Mouse (Mus musculus) retina, adult 2 months (tissue): ENCODE measurements around the gene Auts2.
A peak's percentile ranks its signal among the peaks of the same experiment; 100 is the strongest.

Experiments
- DNase-seq: peaks from one replicate; pipeline ENCODE4 v3.0.0-alpha.2; 2012; ENCODE audit warnings: low read depth, low spot score

The Auts2 gene

DNA sequence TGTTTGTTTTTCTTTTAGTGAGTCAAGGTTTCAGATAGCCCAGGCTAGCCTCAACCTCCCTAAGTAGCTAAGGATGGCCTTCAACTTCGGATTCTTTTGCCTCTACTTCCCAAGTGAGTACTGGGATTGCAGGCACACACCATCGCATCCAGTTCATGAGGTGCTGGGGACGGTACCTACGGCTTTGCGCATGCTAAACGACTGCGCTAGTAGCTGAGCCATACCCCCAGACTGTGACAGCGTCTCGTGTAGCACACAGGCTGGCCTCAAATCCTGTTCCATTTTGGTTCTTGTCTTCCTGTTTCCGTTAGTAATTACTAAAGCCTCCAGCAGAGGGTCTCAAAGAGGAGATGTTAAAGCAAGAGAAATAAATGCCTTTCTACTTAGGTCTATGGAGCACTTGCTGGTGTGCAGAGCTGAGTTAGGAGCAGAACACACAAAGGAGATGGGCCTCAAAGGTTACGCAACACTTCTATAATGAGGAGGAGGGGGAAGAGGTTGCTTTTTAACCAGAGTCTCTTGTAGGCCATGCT, 967.3 kb downstream of the Auts2 start:
- no peak for DNase-seq

DNA sequence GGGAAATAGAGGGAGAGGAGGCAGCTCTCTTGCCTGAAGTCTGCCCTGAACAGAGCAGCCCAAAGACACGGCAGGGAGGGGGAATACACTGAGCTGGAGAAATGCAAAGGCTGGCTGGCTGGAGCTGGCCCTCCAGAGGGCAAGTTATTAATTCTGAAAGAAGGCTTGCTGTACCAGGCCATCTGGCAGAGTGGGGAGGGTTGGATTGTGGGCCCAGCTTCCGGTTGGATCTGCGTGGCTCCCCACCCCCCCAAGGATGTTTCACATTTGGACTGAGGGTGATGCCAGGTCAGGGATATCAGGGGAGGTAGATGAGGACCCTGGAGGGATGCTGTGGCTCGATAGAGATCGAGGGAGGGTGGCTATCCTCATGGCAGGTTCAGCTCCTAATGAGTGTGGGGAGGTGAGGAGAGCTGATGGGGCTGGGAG, 968.0 kb downstream of the Auts2 start:
- no peak for DNase-seq

DNA sequence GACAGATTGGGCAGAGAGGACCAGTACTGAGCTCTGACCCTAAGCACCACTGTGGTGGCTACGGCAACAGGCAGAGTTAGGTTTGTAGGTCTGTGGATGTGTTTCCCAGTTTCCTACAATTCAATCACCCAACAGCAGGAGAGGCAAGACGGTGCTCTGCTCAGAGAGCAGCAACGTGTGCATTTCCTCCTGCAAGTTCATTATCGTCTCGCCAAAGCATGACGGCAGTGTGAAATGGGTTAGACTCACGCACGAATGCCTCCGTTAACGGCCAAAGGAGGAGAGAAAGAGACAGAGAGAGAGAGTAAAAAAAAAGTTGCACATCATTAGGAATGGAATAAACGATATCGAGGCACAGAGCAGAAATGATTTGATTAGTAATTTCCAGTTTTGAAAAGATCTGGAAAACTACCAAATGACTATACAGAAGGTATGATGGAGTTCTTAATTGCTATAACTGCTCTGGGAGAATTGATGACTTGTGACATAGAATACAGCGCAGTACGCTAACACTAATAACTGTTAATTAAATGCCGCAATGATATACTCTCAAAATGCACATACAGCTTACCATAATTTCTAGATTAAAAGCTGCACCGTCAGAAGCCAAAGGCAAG, 968.6 kb downstream of the Auts2 start:
- no peak for DNase-seq

DNA sequence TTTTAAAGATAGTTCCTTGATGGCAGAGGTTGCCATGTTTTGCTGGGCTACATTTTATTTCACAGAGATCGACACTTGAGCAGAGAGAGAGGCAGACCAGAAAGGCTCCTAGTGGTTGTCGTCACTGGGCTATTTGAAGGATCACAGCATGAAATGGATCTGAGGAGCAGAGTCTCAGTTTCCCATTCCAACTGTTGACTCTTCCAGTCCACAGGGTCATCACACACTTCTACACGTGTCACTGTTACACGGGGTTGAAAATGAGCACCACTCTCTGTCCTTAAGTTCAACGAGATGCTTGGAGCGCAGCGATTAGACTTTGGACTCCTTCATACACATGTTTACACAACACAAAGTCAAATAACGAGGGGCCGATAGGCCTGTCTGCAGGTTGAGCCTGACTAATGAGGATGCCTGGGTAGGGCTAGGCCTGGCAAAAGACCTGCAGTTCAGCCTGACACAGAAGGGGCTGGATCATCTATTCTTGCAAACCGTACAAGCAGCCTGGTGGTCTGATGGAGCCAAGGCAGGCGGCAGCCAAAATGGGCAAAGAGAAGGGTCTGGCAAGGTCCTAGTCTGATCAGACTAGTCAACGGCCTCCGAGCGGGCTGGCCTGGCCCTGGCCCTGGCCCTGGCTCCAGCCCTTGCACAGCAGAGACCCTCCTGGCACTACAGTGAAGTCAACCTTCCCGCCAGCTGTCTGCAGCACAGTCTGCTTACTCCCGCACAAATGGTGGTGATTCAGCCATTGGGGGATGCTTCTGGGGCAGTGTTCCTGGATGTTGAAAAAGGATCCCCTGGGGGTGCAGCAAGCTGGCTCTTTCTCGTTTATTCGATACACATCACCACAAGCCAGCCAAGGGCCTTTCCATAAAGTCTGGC, 969.6 kb downstream of the Auts2 start:
- DNase-seq: no peak

DNA sequence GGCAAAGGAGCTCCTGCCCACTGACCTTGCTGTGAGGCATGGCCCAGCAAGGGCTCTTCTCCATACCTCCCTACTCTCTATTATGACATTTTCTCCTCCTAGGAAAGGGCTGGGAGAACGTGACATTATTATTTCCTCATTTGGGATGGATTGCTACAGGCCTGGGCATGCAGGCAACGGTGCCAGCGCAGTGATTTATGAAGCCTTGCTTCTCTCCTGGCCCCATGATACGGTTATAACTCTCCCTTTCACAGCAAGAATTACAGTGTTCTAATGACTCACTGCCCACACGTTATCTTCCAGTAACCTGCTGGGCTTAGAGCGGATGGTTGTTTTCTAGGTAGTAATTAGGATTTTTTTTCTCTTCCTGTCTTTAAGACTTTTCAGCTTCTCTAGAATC, 977.1 kb downstream of the Auts2 start:
- DNase-seq: no peak

DNA sequence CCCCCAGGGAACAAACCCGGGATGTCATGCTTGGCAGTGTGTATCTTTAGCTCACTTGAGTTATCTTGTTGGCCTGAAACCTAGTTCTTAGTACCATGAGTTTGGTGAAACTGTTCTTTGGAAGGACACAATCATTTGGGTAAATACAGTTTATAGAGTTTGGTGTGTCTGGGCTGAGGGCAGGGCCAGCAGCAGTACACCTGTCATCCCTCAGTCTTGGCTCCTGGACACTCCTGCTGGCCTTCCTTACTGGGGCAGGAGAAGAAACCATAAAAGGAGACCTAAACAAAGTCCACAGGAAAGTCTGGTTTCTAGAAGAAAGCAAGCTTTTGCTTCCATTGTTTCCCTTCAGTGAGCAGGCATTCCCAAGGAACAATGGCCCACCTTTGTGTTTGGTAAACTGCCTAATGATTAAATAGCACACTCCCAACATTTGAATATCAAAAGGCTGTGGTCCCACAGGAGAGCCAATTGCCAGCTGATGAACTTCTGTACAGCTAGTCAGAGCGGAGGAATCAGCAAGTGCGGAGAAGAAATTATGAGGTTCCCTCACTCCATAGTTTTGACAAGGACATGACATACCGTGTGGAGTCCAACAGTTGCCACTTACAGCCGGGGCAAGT, 979.4 kb downstream of the Auts2 start:
- DNase-seq: no peak

DNA sequence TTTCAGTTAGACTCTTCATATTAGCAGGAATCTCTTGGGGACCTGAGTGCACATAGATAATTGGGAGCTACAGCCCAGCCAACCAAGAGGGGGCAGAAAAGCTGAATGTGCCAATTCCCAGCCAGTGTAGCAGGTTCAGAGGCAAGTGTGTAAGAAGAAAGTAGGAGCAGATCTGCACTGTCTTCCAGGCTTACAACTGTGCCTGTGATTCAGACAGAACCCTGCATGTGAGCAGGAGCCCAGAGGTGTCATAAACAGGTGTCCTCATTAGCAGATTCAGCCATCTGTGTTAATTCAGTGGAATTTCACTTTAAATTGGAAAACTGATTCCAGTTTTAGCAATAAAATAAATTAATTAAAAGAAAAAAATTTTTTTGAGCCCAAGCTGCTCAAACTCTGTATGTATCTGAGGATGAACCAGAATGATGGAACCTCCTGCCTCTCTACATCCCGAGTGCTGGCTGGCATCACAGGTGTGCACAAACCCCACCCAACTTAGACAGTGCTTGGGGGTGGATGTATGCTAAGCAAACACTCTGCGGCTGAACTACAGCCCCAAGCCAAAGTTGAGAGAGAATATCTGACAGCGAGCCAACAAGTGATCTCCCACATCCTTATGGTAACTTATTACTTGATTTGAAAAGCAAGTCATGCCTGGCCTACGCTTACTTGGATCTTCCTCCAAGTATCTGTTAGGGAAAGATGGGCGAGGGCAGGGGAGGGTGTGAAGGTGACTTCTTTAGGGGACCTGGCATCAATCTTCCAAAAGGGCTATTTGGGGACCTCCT, 982.2 kb downstream of the Auts2 start:
- no peak for DNase-seq

DNA sequence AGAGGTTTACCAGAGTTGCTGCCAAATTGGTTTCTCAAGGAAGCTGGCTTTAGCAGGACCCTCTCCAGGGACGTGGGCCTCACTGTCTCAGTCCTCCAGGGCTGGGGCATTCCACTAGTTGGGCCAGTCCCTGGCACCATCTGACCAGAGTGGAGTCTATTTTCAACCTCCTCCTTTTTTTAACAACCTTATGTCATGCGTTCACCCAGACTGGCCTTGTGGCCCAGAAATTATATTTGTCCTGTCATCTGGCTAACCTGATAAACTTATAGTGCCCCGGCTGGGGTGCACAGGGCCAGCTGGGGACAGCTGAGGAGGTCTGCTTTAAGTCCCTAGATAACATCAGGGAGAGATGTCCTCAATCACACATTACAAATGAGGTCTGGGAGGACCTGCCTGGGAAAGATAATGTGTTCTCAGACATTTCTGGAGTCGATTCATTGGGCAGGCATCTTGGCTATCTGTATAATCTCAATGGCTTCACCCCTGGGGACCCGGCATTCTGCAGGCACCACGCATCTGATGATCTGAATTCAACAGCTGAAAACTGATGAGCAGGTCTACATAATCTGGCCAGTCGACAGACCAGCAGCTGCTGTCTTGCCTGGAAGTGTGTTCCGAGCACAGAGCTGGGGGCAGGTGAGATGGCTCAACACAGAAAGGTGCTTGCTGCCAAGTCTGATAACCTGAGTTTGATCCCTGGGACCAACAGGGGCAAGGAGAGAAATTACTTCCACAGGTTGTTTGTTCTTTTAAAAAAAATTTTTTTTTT, 984.6 kb downstream of the Auts2 start:
- DNase-seq: no peak

DNA sequence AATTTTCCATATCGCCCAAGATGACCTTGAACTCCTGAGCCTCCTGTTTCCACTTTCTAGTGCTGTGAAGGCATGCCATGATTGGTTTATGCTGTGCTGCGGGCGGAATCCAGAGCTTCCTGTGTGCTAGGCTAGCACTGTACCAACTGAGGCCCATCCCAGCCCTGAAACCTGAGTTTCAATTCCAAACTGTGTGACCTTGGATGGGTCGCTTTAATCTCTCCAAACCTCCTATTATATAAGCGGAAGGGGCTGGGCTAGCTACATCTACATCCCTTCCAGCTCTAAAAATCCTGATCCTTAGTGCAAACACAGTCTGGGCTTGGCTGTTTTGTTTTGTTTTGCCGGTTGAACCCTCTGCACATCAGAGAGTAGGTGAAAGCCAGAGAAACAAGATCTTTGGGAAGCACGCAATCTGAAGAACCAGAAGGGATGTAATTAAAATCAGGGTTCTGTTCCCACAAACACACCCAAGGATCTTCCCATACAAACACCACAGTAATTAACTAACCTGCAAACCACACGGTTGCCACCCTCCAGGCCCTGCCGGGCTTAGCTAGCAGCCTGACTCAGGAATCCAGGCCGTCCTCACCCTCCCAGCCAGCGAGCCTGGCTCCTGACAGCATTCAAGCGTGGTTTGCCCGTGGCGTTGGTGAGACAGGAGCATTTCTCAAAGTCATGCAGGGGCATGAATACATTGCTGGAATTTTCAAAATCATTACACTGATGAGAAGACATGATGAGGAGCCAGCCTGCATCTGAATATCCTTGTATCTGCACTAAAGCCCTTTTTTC, 985.4 kb downstream of the Auts2 start:
- DNase-seq: no peak

DNA sequence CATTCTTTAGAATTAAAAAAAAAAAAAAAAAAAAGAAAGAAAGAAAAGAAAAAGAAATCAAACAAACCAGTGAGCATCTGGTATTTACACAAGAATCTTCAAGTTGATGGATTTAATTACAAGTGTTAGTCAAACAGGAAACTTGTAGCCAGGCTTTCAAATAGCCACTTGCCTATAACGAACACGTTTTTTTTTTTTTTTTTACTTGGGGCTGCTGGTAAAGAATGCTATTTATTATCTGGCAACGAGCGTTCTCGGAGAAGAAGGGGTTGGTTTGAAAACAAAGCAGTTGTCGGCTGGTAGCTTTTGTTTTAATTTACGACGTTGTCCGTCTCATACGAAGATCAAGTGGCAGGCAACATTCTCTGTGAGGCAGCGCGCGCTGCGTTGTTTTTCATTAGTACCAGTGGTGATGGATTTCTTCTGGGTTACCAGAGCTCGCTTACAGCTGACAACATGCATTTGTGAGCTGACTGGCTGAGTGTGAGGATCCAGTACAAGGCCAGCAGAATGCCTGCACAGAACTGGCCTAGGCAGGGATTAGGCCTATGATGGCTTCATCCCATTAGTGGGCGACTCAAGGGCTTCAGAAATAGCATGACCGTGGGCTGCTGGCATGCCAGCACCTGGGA, 994.1 kb downstream of the Auts2 start:
- no peak for DNase-seq

DNA sequence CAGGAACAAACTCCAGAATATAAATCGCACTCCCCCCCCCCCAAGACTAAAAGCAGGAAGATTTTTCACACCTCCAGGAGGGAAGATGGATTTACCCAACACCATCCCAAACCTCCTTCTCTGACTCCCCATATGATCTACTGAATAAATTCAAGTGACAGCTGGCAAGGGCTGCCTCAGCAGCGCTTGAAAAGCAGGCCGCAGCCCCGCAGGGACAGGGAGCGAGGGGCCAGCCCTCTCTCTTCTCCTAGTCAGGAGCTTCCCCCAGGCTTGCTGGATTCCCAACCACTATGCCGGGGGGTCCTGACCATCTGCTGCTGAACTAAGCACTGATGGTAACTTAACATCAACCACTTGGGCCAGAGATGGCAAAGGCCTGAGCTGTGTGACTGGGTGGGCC, 995.2 kb downstream of the Auts2 start:
- DNase-seq: no peak

DNA sequence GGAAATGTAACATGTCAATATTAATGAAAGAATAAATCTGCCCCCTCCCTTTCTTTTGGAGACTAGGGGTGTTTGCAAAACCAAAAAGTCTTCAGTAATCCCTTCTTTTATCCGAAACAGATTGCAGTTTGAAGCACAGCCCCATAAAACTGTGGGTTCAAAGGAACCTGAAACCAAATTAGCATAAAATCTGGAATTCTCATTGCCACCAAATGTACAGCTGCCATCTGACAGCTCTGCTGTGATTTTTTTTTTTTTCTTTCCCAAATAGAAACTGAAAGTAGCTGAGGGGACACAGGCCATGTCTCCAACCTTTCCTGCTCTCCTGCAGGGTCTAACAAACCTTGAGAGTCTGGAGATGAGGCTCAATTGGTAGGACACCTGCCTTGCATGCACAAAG, 996.7 kb downstream of the Auts2 start:
- no peak for DNase-seq

DNA sequence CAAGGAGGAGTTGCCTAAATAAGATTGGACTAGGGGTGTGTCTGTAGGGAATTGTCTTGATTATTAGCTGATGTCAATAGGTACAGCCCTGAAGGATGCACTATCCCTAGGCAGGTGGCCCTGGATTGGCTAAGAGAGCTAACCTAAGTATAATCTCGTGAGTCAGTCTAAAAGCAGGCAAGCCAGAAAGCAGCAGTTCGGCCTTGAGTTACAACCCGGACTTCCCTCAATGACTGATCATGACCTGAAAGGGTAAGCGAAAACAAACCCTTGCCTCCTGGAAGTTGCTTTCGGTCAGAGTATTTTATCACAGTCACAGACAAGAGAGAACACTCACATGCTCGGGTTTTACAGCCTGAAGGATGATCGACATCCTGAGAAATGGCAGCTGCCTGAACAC, 998.8 kb downstream of the Auts2 start:
- DNase-seq: no peak

DNA sequence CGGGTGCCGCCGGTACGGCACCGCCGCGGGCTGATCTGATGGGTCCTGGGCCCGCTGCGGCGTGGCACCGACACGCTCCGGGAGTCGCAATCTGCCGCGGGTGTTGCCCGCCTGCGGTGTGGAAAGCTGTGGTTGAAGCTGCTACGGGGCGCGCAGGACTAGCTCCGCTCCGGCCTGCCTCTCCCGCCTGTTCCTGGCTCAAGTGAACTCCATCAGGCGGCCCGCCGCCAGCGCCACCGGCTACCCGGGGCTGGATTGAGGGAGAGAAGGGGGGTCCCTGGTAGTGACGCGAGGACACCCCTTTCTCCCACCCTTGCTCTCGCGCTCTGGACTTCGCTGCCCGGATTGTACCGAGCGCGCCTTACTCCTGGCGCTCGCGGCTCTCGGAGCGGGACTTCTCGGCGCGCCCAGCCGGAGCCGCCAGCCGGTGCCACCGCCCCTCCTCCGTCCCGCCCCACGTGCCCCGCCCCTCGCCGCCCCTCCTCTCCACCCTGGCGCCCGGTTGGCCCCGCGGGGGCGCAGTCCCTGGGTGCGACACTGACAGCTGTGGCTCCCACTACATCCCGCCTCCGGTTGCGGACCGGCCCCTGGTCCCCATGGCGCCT, 1004.7 kb downstream of the Auts2 start:
- DNase-seq: no peak

DNA sequence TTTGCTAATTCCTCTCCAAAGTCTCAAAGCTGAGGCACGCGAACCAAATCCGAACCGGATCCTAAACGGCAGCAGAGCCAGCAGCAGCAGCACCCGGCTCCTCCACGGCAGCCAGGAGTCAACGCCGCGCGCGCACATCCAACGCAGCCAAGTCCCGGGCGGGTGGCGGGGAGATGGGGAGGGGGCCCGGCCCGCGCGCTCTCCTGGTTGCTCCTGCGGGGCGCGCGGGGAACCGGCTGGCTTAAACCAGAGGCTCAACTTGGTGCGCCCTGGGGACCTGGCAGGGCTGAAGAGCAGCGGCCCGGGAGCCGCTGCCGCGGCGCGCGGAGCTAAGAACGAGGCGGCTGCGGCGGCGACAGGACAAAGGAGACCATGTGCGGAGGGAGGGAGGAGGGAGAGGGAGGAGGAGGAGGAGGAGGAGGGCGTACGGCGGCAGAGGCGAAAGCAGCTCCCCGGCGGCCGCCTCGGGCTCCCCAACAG, 1005.3 kb downstream of the Auts2 start:
- DNase-seq: no peak

DNA sequence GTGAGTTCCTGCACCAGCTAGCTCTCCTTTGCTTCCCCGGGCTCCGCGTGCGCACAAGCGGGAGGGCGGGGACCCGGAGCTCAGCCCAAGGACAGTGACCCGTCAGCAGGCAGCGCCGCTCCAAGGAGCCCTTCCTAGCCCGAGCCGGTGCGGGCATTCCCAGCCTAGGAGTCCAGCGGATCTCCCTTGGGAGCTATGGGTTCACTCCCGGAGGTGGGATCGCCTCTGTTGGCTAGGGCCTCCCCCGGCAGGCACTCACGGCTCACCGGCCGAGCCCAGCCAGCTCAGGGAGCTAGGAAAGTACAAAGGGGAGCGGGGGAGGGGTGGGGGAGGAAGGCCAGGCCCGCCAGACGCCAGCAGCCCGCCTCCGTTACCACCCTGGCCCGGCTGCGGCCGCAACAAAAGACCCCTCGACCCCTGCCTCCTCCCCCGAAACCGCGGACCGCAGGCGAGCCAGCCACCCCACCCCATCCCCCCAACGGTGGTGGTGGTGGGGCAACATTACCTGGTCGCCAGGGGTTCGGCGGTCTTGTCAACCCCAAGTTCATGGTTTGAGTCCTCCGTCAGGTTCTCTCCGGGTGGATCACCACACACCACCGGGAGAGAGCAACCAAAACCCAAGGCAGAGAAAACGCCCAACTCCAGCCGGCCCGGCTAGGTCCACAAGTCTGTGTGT, 1005.9 kb downstream of the Auts2 start:
- no peak for DNase-seq

DNA sequence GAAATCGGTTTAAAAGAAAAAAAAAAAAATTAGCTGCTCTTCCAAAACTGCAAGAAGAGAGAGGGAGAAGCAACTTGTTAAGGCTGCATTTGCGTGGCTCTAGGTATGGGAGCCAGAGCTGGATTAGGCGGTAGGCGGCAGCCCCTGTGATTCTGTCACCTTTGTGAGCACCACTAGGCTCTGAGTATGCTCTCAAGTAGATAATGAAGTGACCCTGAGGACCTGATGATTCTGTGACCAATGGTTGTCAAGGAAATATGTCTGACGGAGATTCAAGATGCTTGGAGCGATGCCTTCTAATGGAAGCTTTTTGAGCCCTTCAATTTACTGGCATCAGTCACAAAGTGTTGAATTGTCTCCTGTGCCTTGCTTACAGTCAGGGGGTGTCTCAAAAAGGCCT, 1007.4 kb downstream of the Auts2 start:
- no peak for DNase-seq

DNA sequence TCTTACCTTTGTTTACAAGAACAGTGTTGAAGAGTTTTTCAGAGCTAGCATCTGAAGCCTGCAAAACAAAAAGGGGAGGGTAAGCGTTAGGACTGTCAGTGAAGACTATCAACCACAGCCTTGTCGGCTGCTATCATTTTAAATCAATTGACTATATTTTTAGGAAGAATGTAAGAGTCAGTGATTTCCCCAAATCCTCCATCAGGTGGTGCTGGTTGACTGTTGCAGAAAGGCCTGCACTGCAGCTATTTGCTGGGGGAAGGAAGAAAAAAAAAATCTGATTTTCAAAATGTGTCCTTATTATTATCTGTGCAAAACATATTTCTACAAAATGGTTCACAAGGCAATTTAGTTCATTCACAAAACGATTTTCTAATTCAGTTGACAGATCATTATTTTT, 1009.3 kb downstream of the Auts2 start:
- peak; percentile 30 for DNase-seq
